Comparison of ENCODE assay signal across 22 mouse cellular contexts in the genomic region with DNA sequence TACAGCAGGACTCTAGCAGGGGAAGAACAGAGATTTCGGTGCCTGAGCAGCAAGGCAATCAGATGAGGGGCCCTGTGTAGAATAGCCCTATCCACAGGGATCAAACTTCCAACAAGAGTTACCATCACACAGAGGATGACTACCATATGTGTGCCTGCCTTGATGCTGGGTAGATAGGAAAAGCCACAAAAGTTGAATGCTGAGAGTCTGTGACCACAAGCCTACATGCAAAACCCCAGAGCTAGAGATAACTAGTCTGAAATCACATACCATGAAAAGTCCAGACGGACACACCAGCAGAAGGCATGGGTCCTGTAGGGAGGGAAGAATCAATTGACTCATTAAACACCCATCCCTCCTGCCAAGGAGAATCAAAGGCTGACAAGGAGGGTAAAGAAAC.
DNase-seq lines count a peak whose midpoint lies in the region; ATAC-seq and TF ChIP-seq lines count a peak whose summit lies in the region.
"Had no signal": no experiment of that assay in that cellular context is flagged by ENCODE, and none has a peak within 500 bp of the region (broad histone marks: within the 10 kb centered on the region; RNA-seq: fewer than 3 reads in every experiment).

No protein-coding gene starts in this region.

- peak overlapping the region; percentile 34; the same call in 1 of the 2 replicates for H3K27ac ChIP-seq in heart, embryonic 13.5 days (replicated peaks)
- peak overlapping the region; percentile 2; the same call in 1 of the 2 replicates for H3K27ac ChIP-seq in left cerebral cortex, adult 2 months
- no peak overlapping the region for H3K27ac ChIP-seq in MEL (ENCODE audit: control insufficient read depth, low read depth, low read length)
- H3K27ac ChIP-seq: embryonic facial prominence, embryonic 12.5 days; heart, adult 2 months had no signal

- no peak for DNase-seq in heart, adult 11 months
- DNase-seq in left cerebral cortex, adult 2 months (ENCODE audit: extremely low spot score in 1 of 2, low spot score in 2 of 2): no peak
- no peak for DNase-seq in left cerebral cortex, postnatal 10 days (ENCODE audit: extremely low spot score in 1 of 2, low spot score in 2 of 2)
- DNase-seq in 3T3-L1 (ENCODE audit: low read depth, low spot score) (peak; percentile 36), MEL (ENCODE audit: low read depth, low spot score) (peak; percentile 42), adipocyte (ENCODE audit: low spot score) (no peak)
- DNase-seq: adrenal gland, postnatal 25 days; cerebellum, adult 8-10 months; cerebellum, postnatal 14 days; embryo, embryonic 11 days; gastrocnemius, postnatal 10 days had no signal

- no peak overlapping the region for H3K4me3 ChIP-seq in heart, embryonic 13.5 days
- no peak overlapping the region for H3K4me3 ChIP-seq in left cerebral cortex, adult 2 months
- no peak overlapping the region for H3K4me3 ChIP-seq in MEL (ENCODE audit: control insufficient read depth in 1 of 2, insufficient read depth in 1 of 2, low read depth in 2 of 2, low read length in 2 of 2)
- H3K4me3 ChIP-seq: embryonic facial prominence, embryonic 12.5 days; forebrain, embryonic 12.5 days; heart, adult 2 months; hindbrain, embryonic 15.5 days had no signal

- no peak for TF ChIP-seq POLR2A in MEL (IDR thresholded peaks at IDR 0.05; ENCODE audit: control insufficient read depth in 1 of 2, insufficient read depth in 1 of 2, low read depth in 1 of 2, low read length in 2 of 2, poor library complexity in 1 of 2)

- H3K79me2 ChIP-seq in MEL (ENCODE audit: control insufficient read depth, insufficient read depth, low read length, poor library complexity): no peaks in the 10 kb centered on the region

- 84% methylated on average over 2 of the region's 2 CpGs for WGBS in heart, embryonic 13.5 days

- no peaks in the 10 kb centered on the region for H3K27me3 ChIP-seq in heart, embryonic 13.5 days (replicated peaks)
- H3K27me3 ChIP-seq in MEL (ENCODE audit: control insufficient read depth in 1 of 2, insufficient read depth in 2 of 2, low read length in 2 of 2): no peaks in the 10 kb centered on the region
- H3K27me3 ChIP-seq: embryonic facial prominence, embryonic 12.5 days; forebrain, embryonic 12.5 days; hindbrain, embryonic 15.5 days; Patski had no signal

- peaks cover 34% of the 10 kb centered on the region for H3K4me1 ChIP-seq in heart, embryonic 13.5 days
- peaks cover 5 to 41% of the 10 kb centered on the region in 2 experiments for H3K4me1 ChIP-seq in MEL (ENCODE audit: control insufficient read depth in 1 of 2, insufficient read depth in 2 of 2, low read length in 2 of 2)

- no peak for ATAC-seq in heart, embryonic 13.5 days (ENCODE audit: extremely low read depth, insufficient number of reproducible peaks, low FRiP score, low TSS enrichment)
- ATAC-seq: activated CD4-positive, CD25-positive, alpha-beta regulatory T cell, adult 4 months; forebrain, embryonic 16.5 days; inflammation-experienced regulatory T-cells, adult 6 months; intestine, postnatal 0 days; Patski had no signal

- no peak overlapping the region for H3K9ac ChIP-seq in heart, embryonic 13.5 days
- H3K9ac ChIP-seq in MEL (ENCODE audit: control insufficient read depth, low read depth, low read length, poor library complexity, severe bottlenecking): no peak overlapping the region
- H3K9ac ChIP-seq: embryonic facial prominence, embryonic 12.5 days; forebrain, embryonic 12.5 days; hindbrain, embryonic 15.5 days had no signal

- TF ChIP-seq EP300 in MEL (IDR thresholded peaks at IDR 0.05; ENCODE audit: low read depth in 1 of 2, low read length in 2 of 2): peak in 1 of 2 experiments; percentile 19; a peak in 1 of 4 replicates

- TF ChIP-seq RAD21 in MEL (IDR thresholded peaks at IDR 0.05; ENCODE audit: low read depth, low read length): no peak

- H3K9me3 ChIP-seq in heart, embryonic 13.5 days: no peaks in the 10 kb centered on the region
- H3K9me3 ChIP-seq in MEL (replicated peaks; ENCODE audit: insufficient read depth, low read length): no peaks in the 10 kb centered on the region
- H3K9me3 ChIP-seq: embryonic facial prominence, embryonic 12.5 days; forebrain, embryonic 12.5 days; hindbrain, embryonic 15.5 days had no signal

- intact Hi-C loops in left cerebral cortex, adult 2 months (cut with DNase I): no loop called here
- intact Hi-C loops in left cerebral cortex, postnatal 10 days (cut with DNase I): no loop called here

- no peak for TF ChIP-seq CTCF in left cerebral cortex, adult 2 months (IDR thresholded peaks at IDR 0.05)
- no peak for TF ChIP-seq CTCF in MEL (IDR thresholded peaks at IDR 0.05 in 2 of 3, conservative IDR thresholded peaks at IDR 0.05 in 1 of 3; ENCODE audit: control insufficient read depth in 1 of 3, insufficient read depth in 1 of 3, low read depth in 2 of 3, low read length in 3 of 3, poor library complexity in 1 of 3, severe bottlenecking in 1 of 3)

- no peaks in the 10 kb centered on the region for H3K36me3 ChIP-seq in heart, embryonic 13.5 days
- H3K36me3 ChIP-seq in MEL (ENCODE audit: control insufficient read depth in 1 of 2, insufficient read depth in 2 of 2, low read length in 2 of 2): peaks cover 0 to 29% of the 10 kb centered on the region in 2 experiments; a peak in 3 of 4 replicates
- H3K36me3 ChIP-seq: embryonic facial prominence, embryonic 12.5 days; forebrain, embryonic 12.5 days; hindbrain, embryonic 15.5 days had no signal

- H3K4me2 ChIP-seq in heart, embryonic 13.5 days: no peak overlapping the region
- H3K4me2 ChIP-seq: embryonic facial prominence, embryonic 12.5 days; forebrain, embryonic 12.5 days; heart, embryonic 11.5 days; hindbrain, embryonic 15.5 days had no signal

TF ChIP-seq in MEL, 35 proteins besides CTCF, POLR2A, EP300 and RAD21:
- TF ChIP-seq GATA1 (IDR thresholded peaks at IDR 0.05; ENCODE audit: low read depth, low read length) (peak; percentile 64; the same call in 1 of the 2 replicates), TAL1 (IDR thresholded peaks at IDR 0.05; ENCODE audit: low read length) (peak; percentile 46), RCOR1 (IDR thresholded peaks at IDR 0.05; ENCODE audit: low read depth, low read length) (peak; percentile 97), MYC (IDR thresholded peaks at IDR 0.05; ENCODE audit: low read depth, low read length) (no peak), TCF12 (IDR thresholded peaks at IDR 0.05; ENCODE audit: low read depth, low read length) (0 out of 2 replicates have a peak, but pooled peaks have one; percentile 14), NRF1 (IDR thresholded peaks at IDR 0.05; ENCODE audit: insufficient read depth, low read depth, low read length, poor library complexity, severe bottlenecking) (no peak), KAT2A (conservative IDR thresholded peaks at IDR 0.05; ENCODE audit: low read depth, low read length) (no peak), POLR2AphosphoS2 (IDR thresholded peaks at IDR 0.05; ENCODE audit: low read length) (no peak), BHLHE40 (IDR thresholded peaks at IDR 0.05; ENCODE audit: borderline replicate concordance, low read depth, low read length) (peak; percentile 40; the same call in 1 of the 2 replicates)

Comparison
In these comparisons a context has a peak if more than half of its experiments do, and no peak if none do; other contexts are left out.
1. DNase-seq: peak in 3T3-L1 (single experiment) and MEL (single experiment); none in heart, adult 11 months (single experiment), left cerebral cortex, adult 2 months (0 of 2), left cerebral cortex, postnatal 10 days (0 of 2) and adipocyte (single experiment).